Mouse (Mus musculus): ENCODE data around the gene Stat3. TPM values are rescaled to one million over a fixed set of nuclear protein-coding genes. Genes with fewer than 3 reads are reported as not detected.

The Stat3 gene
- 49.0 and 55.4 TPM in 2 replicates for polyA plus RNA-seq (2015; fragmentation: Nextera tagmentation; extraction: Ambion mirVana)

GRCm38 (mm10) chr11:100939512-100940151 is at the start of gene Stat3:
Gene Stat3, minus strand, starts transcription at chr11:100939540.

GRCm38 (mm10) chr11:100970557-100970937 is 31.2 kb upstream of the Stat3 start, which contains the start of gene Cavin1:
Gene Cavin1, minus strand, starts transcription at chr11:100970887.

GRCm38 (mm10) chr11:100858935-100859578 is 80.3 kb downstream of the Stat3 start, which contains the start of gene Stat5a:
Gene Stat5a, plus strand, starts transcription at chr11:100859351.

GRCm38 (mm10) chr11:100850038-100850777 is 89.1 kb downstream of the Stat3 start, which contains the start of gene Stat5b:
Gene Stat5b, minus strand, starts transcription at chr11:100850724.

Other genes with a start within 250 kb of the Stat3 start
- gene Zfp385c, start 247.1 kb downstream of the Stat3 start, polyA plus RNA-seq (2015; fragmentation: Nextera tagmentation; extraction: Ambion mirVana) = 0.69 and 1.0 TPM in 2 replicates
- gene Dhx58, start 235.3 kb downstream of the Stat3 start, polyA plus RNA-seq (2015; fragmentation: Nextera tagmentation; extraction: Ambion mirVana) = 2.3 and 2.5 TPM in 2 replicates
- gene Kat2a, start 227.1 kb downstream of the Stat3 start, polyA plus RNA-seq (2015; fragmentation: Nextera tagmentation; extraction: Ambion mirVana) = 60.5 and 62.5 TPM in 2 replicates
- 0.37 TPM in 1 of 2 replicates, not detected in the other for gene Hspb9, start 225.7 kb downstream of the Stat3 start, polyA plus RNA-seq (2015; fragmentation: Nextera tagmentation; extraction: Ambion mirVana)
- 31.1 and 35.2 TPM in 2 replicates for gene Rab5c, start 201.3 kb downstream of the Stat3 start, polyA plus RNA-seq (2015; fragmentation: Nextera tagmentation; extraction: Ambion mirVana)
- gene Kcnh4, start 179.6 kb downstream of the Stat3 start, polyA plus RNA-seq (2015; fragmentation: Nextera tagmentation; extraction: Ambion mirVana) = 3.7 and 5.5 TPM in 2 replicates
- 0.76 and 1.3 TPM in 2 replicates for gene Hcrt, start 176.6 kb downstream of the Stat3 start, polyA plus RNA-seq (2015; fragmentation: Nextera tagmentation; extraction: Ambion mirVana)
- gene Ghdc, start 168.6 kb downstream of the Stat3 start, polyA plus RNA-seq (2015; fragmentation: Nextera tagmentation; extraction: Ambion mirVana) = 8.1 and 8.2 TPM in 2 replicates
- 16.4 and 17.6 TPM in 2 replicates for gene Stat5b, start 88.8 kb downstream of the Stat3 start, polyA plus RNA-seq (2015; fragmentation: Nextera tagmentation; extraction: Ambion mirVana)
- 2.3 and 3.0 TPM in 2 replicates for gene Stat5a, start 80.2 kb downstream of the Stat3 start, polyA plus RNA-seq (2015; fragmentation: Nextera tagmentation; extraction: Ambion mirVana)
- 52.5 and 68.3 TPM in 2 replicates for gene Cavin1, start 31.3 kb upstream of the Stat3 start, polyA plus RNA-seq (2015; fragmentation: Nextera tagmentation; extraction: Ambion mirVana)
- gene Atp6v0a1, start 69.9 kb upstream of the Stat3 start, polyA plus RNA-seq (2015; fragmentation: Nextera tagmentation; extraction: Ambion mirVana) = 156 and 176 TPM in 2 replicates
- 12.8 and 12.9 TPM in 2 replicates for gene Naglu, start 130.5 kb upstream of the Stat3 start, polyA plus RNA-seq (2015; fragmentation: Nextera tagmentation; extraction: Ambion mirVana)
- gene Hsd17b1, start 138.9 kb upstream of the Stat3 start, polyA plus RNA-seq (2015; fragmentation: Nextera tagmentation; extraction: Ambion mirVana) = 0.18 and 0.28 TPM in 2 replicates
- 30.7 and 32.2 TPM in 2 replicates for gene Coasy, start 143.0 kb upstream of the Stat3 start, polyA plus RNA-seq (2015; fragmentation: Nextera tagmentation; extraction: Ambion mirVana)
- 66.4 and 68.3 TPM in 2 replicates for gene Mlx, start 147.7 kb upstream of the Stat3 start, polyA plus RNA-seq (2015; fragmentation: Nextera tagmentation; extraction: Ambion mirVana)
- gene Psmc3ip, start 155.9 kb upstream of the Stat3 start, polyA plus RNA-seq (2015; fragmentation: Nextera tagmentation; extraction: Ambion mirVana) = 11.4 and 15.9 TPM in 2 replicates
- gene Retreg3, start 180.4 kb upstream of the Stat3 start, polyA plus RNA-seq (2015; fragmentation: Nextera tagmentation; extraction: Ambion mirVana) = 21.0 and 22.1 TPM in 2 replicates
- 61.3 and 65.4 TPM in 2 replicates for gene Tubg1, start 180.4 kb upstream of the Stat3 start, polyA plus RNA-seq (2015; fragmentation: Nextera tagmentation; extraction: Ambion mirVana)
- 62.5 and 67.4 TPM in 2 replicates for gene Tubg2, start 216.4 kb upstream of the Stat3 start, polyA plus RNA-seq (2015; fragmentation: Nextera tagmentation; extraction: Ambion mirVana)
- 13.6 and 14.3 TPM in 2 replicates for gene Cntnap1, start 231.0 kb upstream of the Stat3 start, polyA plus RNA-seq (2015; fragmentation: Nextera tagmentation; extraction: Ambion mirVana)
- gene Plekhh3, start 231.8 kb upstream of the Stat3 start, polyA plus RNA-seq (2015; fragmentation: Nextera tagmentation; extraction: Ambion mirVana) = 7.9 and 10.5 TPM in 2 replicates
- gene Ccr10, start 235.9 kb upstream of the Stat3 start, polyA plus RNA-seq (2015; fragmentation: Nextera tagmentation; extraction: Ambion mirVana) = 0.56 and 1.0 TPM in 2 replicates